Mouse (Mus musculus) ES-Bruce4 (cell line): ENCODE measurements around the gene Trim63.

ENCODE experiments used
- CTCF ChIP-seq: IDR thresholded peaks from one replicate; pipeline ENCODE4 v1.8.1; 2011; ENCODE audit warnings: low read depth, low read length
- POLR2A ChIP-seq: IDR thresholded peaks from one replicate; pipeline ENCODE4 v1.8.1; 2011; ENCODE audit warnings: low read length; ENCODE audit not compliant: insufficient read depth

DNA sequence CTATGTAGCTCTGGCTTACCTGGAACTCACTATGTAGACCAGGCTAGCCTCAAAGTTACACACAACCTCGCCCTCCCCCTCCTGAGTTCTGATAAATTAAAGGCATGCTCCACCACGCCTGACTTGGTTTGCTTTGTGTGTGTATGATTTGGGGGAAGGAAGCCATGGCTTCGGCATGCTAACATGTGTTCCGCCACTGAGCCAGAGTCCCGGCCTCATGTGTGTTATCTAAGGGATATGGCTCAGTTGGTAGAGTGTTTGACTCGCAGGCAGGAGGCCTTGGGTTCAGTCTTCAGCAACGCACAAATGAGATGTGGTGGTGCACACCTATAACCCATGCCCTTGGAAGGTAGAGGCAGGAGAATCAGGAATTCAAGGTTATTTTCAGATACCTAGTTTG is 42.9 kb upstream of the Trim63 start:
- TF ChIP-seq POLR2A (no peak), CTCF (no peak)
